Mouse (Mus musculus) thymus, postnatal 14 days (tissue): ENCODE measurements around the gene Pafah1b3.

Source experiments
- DNase-seq: peaks from one replicate; pipeline ENCODE4 v3.0.0; 2021

Gene Pafah1b3

GRCm38 (mm10) chr7:25305481-25305880 lies 7.7 kb upstream of the Pafah1b3 start:
- DNase-seq = no peak

GRCm38 (mm10) chr7:25303685-25304006 lies 5.9 kb upstream of the Pafah1b3 start:
- no peak for DNase-seq

- DNase-seq = no peak
Observed at GRCm38 (mm10) chr7:25303003-25303684, 5.4 kb upstream of the Pafah1b3 start.

GRCm38 (mm10) chr7:25301063-25301462 lies 3.3 kb upstream of the Pafah1b3 start, which contains the start of gene Prr19:
Gene Prr19 (plus strand): TSS chr7:25301411.
- DNase-seq = no peak

GRCm38 (mm10) chr7:25296945-25297453 lies 787 bp downstream of the Pafah1b3 start:
- DNase-seq = peak; percentile 77

GRCm38 (mm10) chr7:25294960-25295722 lies 2.6 kb downstream of the Pafah1b3 start:
- DNase-seq = no peak

GRCm38 (mm10) chr7:25294495-25294894 lies 3.3 kb downstream of the Pafah1b3 start:
- no peak for DNase-seq

GRCm38 (mm10) chr7:25293191-25293739 lies 4.5 kb downstream of the Pafah1b3 start:
- no peak for DNase-seq

- no peak for DNase-seq
Observed at GRCm38 (mm10) chr7:25292107-25292506, 5.7 kb downstream of the Pafah1b3 start.

GRCm38 (mm10) chr7:25290911-25291310 lies 6.9 kb downstream of the Pafah1b3 start:
- no peak for DNase-seq

- DNase-seq = no peak
Observed at GRCm38 (mm10) chr7:25290463-25290862, 7.3 kb downstream of the Pafah1b3 start.

- no peak for DNase-seq
Observed at GRCm38 (mm10) chr7:25289925-25290324, 7.9 kb downstream of the Pafah1b3 start.

GRCm38 (mm10) chr7:25288721-25289120 lies 9.1 kb downstream of the Pafah1b3 start:
- no peak for DNase-seq

GRCm38 (mm10) chr7:25288011-25288410 lies 9.8 kb downstream of the Pafah1b3 start:
- no peak for DNase-seq

GRCm38 (mm10) chr7:25286989-25287388 lies 10.8 kb downstream of the Pafah1b3 start:
- no peak for DNase-seq

- DNase-seq = no peak
Observed at GRCm38 (mm10) chr7:25285511-25286238, 12.1 kb downstream of the Pafah1b3 start.

GRCm38 (mm10) chr7:25284766-25285165 lies 13.0 kb downstream of the Pafah1b3 start:
- no peak for DNase-seq

- DNase-seq = no peak
Observed at GRCm38 (mm10) chr7:25284171-25284570, 13.6 kb downstream of the Pafah1b3 start.

GRCm38 (mm10) chr7:25283637-25284036 lies 14.1 kb downstream of the Pafah1b3 start:
- DNase-seq = no peak

- peak; percentile 57 for DNase-seq
Observed at GRCm38 (mm10) chr7:25282731-25283211, 15.0 kb downstream of the Pafah1b3 start.

GRCm38 (mm10) chr7:25281734-25282601 lies 15.8 kb downstream of the Pafah1b3 start:
- DNase-seq = peak; percentile 99

GRCm38 (mm10) chr7:25281166-25281733 lies 16.5 kb downstream of the Pafah1b3 start:
- DNase-seq = no peak
